Mouse (Mus musculus) midbrain, embryonic 13.5 days (tissue): ENCODE measurements at regions not wholly inside any gene's neighbourhood (a gene's known extent, or its start where the extent isn't known, plus 50 kb on each side); places are given as distances from the start of the nearest gene placed in this dataset.

ENCODE experiments used
- ATAC-seq: fragments of 200-750 bp; cut with Nextera tagmentation; 2 replicates; pipeline ENCODE4 v1.8.0; 2017; ENCODE audit warnings: mild to moderate bottlenecking, moderate TSS enrichment, moderate library complexity
- H3K27ac ChIP-seq: fragments of 300-500 bp; sonication (generic); 2 replicates; pipeline ENCODE4 v1.5.1; 2015; ENCODE audit warnings: inconsistent platforms, mild to moderate bottlenecking, moderate library complexity
- H3K27me3 ChIP-seq: fragments of 300-500 bp; sonication (generic); 2 replicates; pipeline ENCODE4 v1.6.1; 2015; ENCODE audit warnings: mild to moderate bottlenecking, inconsistent platforms
- H3K36me3 ChIP-seq: fragments of 300-500 bp; sonication (generic); 2 replicates; pipeline ENCODE4 v1.6.1; 2015; ENCODE audit warnings: mild to moderate bottlenecking, inconsistent platforms
- H3K4me1 ChIP-seq: fragments of 300-500 bp; sonication (generic); replicated peaks from 2 replicates; pipeline ENCODE4 v1.6.1; 2015; ENCODE audit warnings: inconsistent platforms
- H3K4me2 ChIP-seq: fragments of 300-500 bp; sonication (generic); replicated peaks from 2 replicates; pipeline ENCODE4 v1.6.1; 2015; ENCODE audit warnings: moderate library complexity, mild to moderate bottlenecking, inconsistent platforms
- H3K4me3 ChIP-seq: fragments of 300-500 bp; sonication (generic); replicated peaks from 2 replicates; pipeline ENCODE4 v1.5.1; 2015; ENCODE audit warnings: mild to moderate bottlenecking, inconsistent platforms
- H3K9ac ChIP-seq: fragments of 300-500 bp; sonication (generic); replicated peaks from 2 replicates; pipeline ENCODE4 v1.6.1; 2015; ENCODE audit warnings: mild to moderate bottlenecking, inconsistent platforms
- H3K9me3 ChIP-seq: fragments of 300-500 bp; sonication (generic); 2 replicates; pipeline ENCODE4 v1.6.1; 2016; ENCODE audit warnings: mild to moderate bottlenecking, inconsistent platforms
- WGBS: fragments of 180-500 bp; shearing (Covaris S2); methylation state at CpG from one replicate; pipeline ENCODE4 v1.1.7; 2015; 5-methylcytosine and 5-hydroxymethylcytosine counted together

DNA sequence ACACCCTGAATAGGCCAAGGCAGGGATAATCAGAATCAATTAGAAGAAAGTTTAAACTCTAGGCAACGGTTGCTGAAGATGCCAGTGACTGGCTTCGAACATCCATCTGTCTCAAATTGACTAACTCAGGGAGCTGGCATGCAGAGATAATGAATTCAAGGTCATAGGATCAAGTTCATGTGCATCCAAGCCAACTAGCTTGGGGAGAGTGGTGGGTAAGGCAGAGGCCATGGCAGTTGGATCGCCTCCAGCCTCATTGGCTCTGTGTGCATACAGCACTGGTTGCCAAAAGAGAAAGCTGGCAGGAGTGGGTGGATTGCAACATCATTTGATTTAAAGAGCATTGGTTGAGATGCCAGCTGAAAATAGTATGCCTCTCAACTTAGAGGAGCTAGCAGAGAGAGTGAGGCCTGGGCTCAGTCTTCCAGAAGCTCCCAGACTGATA lies 1398.3 kb upstream of the Lrrc6 start:
- Histone ChIP-seq H3K4me2 (no peak overlapping the region), H3K4me3 (no peak overlapping the region), H3K36me3 (no peaks in the 10 kb centered on the region), H3K4me1 (no peaks in the 10 kb centered on the region), H3K27ac (no peak overlapping the region), H3K27me3 (no peaks in the 10 kb centered on the region), H3K9ac (no peak overlapping the region), H3K9me3 (no peaks in the 10 kb centered on the region)
- 66% methylated on average over 3 of the region's 3 CpGs for WGBS
- peak; percentile 70 for ATAC-seq

DNA sequence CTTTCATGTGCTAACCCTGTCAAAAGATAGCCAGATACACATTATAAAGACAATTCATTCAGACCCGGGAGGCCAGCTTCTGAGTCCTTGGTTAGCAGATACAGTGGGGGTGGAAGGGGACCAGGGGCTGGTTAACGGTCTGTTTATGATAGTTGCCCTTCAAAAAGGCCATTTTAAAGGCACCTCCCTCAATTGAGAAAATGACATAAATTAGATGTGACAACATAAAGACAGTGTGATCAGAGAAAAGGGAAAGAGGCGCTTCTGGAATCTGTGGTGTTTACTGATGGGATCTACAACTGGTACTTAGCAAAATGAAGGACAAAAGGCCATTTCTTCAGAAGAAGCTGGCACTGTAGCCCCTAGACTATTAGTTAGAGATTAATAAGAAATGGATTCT lies 1391.4 kb upstream of the Lrrc6 start:
- ATAC-seq = peak; percentile 58
- Histone ChIP-seq H3K27ac (no peak overlapping the region; the same call in 1 of the 2 replicates), H3K9ac (no peak overlapping the region), H3K4me2 (no peak overlapping the region), H3K4me1 (peaks cover 15% of the 10 kb centered on the region), H3K9me3 (no peaks in the 10 kb centered on the region), H3K27me3 (no peaks in the 10 kb centered on the region), H3K4me3 (no peak overlapping the region), H3K36me3 (no peaks in the 10 kb centered on the region)
- WGBS = 29% methylated on average over 3 of the region's 3 CpGs

DNA sequence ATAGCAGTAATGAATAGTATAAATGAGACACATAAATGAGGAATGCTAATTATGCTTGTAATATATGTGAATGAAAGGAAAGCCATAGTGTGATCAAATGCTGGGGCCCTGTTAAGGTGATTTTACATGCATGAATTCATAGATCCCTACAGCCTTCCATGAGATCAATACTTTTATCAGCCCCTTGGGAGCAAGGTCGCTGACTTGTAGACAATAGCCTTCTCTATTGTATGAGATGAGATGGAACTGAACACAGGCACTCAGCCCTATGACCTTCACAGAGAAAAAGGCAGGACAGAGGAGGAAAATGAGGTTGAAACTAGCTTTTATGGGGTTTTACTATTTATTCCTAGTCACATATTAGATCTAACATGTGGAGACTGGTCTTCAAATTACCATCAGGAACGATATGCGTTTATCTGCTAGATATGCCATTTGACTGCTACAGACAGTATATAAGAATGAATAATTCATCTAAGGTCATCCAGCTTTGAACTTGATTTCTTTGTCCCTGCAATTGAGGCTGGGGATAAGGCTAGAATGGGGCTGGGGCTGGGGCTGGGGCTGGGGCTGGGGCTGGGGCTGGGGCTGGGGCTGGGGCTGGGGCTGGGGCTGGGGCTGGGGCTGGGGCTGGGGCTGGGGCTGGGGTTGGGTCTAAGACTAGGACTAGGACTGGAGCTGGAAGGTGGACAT lies 1390.0 kb upstream of the Lrrc6 start:
- Histone ChIP-seq H3K4me1 (peaks cover 15% of the 10 kb centered on the region), H3K4me2 (no peak overlapping the region), H3K27ac (no peak overlapping the region), H3K36me3 (no peaks in the 10 kb centered on the region), H3K27me3 (no peaks in the 10 kb centered on the region), H3K9ac (no peak overlapping the region), H3K4me3 (no peak overlapping the region), H3K9me3 (no peaks in the 10 kb centered on the region)
- WGBS = 29% methylated on average over 3 of the region's 3 CpGs
- ATAC-seq = 0 out of 2 replicates have a peak, but pooled peaks have one; percentile 57

DNA sequence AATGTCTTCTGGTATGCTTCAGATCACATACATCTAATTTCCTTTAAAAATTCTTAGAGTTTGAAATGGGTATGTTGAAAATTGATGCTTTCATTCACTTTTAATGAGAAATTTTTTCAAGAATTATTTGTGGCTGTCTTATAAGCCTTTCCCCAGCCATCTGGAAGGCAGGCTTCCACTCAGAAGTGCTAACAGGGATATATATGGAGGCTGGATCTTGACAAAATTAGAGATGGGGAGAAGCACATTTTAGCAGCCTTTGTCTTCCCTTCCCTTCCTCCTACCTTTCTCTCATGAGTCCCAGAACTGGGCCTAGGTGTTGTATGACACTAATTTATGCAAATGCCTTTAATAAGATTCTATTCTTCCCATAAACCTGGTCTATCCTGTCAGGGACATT lies 1387.8 kb upstream of the Lrrc6 start:
- peaks cover 15% of the 10 kb centered on the region for H3K4me1 ChIP-seq
- no peak overlapping the region for H3K27ac ChIP-seq
- H3K9ac ChIP-seq = no peak overlapping the region
- no peak overlapping the region for H3K4me2 ChIP-seq
- no peaks in the 10 kb centered on the region for H3K36me3 ChIP-seq
- no peak overlapping the region for H3K4me3 ChIP-seq
- H3K27me3 ChIP-seq = no peaks in the 10 kb centered on the region
- no peaks in the 10 kb centered on the region for H3K9me3 ChIP-seq
- ATAC-seq = no peak

DNA sequence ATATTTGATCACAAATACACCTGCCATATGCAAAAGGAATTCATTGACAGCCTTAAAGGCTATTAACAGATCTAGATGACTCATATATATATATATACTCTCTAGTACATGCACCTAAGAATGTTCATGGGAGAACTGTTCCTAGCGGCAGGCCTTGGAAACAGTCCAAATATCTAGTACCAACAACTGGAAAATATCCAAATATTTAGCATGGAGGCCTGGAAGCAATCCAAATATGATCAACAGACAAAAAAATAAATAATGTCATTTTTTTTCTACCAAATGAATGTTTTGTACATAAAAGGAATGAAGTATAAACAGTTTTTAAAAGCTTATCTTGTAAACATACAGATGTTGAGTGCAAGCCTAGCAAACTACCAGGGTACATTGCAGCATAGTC lies 1354.6 kb upstream of the Lrrc6 start:
- WGBS = 84% methylated on average over 1 of the region's 1 CpGs
- Histone ChIP-seq H3K36me3 (no peaks in the 10 kb centered on the region), H3K27ac (no peak overlapping the region), H3K4me1 (no peaks in the 10 kb centered on the region), H3K27me3 (no peaks in the 10 kb centered on the region), H3K4me2 (no peak overlapping the region), H3K9me3 (no peaks in the 10 kb centered on the region), H3K4me3 (no peak overlapping the region), H3K9ac (no peak overlapping the region)
- no peak for ATAC-seq

DNA sequence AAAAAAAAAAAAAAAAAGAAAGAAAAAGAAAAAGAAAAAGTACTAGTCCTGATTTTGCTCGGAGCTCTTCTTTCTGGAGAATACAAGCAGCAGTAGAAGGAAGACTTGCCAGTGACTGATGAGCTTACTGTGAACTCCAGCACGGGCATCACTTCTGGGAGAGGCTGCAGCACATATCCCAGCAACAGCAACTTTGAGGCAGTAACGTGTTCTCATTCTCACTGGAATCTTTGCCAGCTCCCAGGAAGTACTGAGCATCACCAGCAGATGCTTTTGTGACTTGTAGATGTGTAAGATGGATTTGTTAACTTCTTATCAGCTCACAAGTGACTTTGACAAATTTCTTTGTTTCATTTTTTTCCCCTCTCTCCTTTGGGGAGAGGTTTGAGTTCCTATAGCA lies 1349.4 kb upstream of the Lrrc6 start:
- H3K9me3 ChIP-seq = no peaks in the 10 kb centered on the region
- ATAC-seq = no peak
- no peaks in the 10 kb centered on the region for H3K36me3 ChIP-seq
- WGBS = 85% methylated on average over 3 of the region's 3 CpGs
- H3K4me3 ChIP-seq = no peak overlapping the region
- no peak overlapping the region for H3K4me2 ChIP-seq
- H3K4me1 ChIP-seq = no peaks in the 10 kb centered on the region
- H3K27ac ChIP-seq = no peak overlapping the region
- H3K9ac ChIP-seq = no peak overlapping the region
- H3K27me3 ChIP-seq = no peaks in the 10 kb centered on the region

DNA sequence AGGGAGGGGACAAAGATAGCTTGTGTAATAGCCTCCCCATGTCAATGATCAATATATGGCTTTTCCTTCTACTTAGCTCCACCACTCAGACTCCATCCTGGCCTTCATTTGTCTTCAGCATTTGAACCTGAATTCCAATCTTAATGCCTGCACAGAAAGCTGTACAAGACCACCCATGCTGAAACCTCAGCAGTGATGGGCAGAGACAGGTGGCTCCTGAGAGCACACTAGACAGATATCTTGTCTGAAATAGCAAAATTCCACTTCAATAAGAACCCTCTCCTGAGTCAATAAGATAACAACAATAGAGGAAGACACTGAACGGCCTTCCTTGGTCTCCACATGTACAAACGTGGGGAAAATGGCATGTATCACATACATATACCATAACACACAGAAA lies 1345.0 kb upstream of the Lrrc6 start:
- Histone ChIP-seq H3K4me1 (no peaks in the 10 kb centered on the region), H3K36me3 (no peaks in the 10 kb centered on the region), H3K9ac (no peak overlapping the region), H3K4me3 (no peak overlapping the region), H3K4me2 (no peak overlapping the region), H3K27ac (no peak overlapping the region), H3K9me3 (no peaks in the 10 kb centered on the region), H3K27me3 (no peaks in the 10 kb centered on the region)
- no peak for ATAC-seq
- WGBS = 75% methylated on average over 2 of the region's 2 CpGs

DNA sequence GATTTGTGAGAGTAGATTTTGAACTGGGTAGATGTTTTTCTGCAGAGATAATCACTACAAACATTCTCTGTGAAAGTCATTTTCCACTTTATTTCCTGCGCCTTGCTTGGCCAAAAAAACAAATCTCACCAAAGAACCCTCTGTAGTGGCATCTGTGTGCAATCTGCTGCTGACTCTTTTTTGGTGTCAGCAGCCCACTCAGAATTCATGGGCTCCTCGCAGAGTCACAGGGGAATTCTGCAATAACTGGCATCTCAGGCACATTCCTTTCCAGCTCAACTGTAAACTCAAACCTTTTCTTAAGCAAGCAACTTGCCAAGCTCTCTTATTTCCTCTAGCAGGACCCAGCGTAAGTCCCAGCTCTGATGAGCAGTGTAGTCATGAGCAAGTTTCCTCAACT lies 1340.0 kb upstream of the Lrrc6 start:
- H3K27me3 ChIP-seq = no peaks in the 10 kb centered on the region
- H3K4me2 ChIP-seq = no peak overlapping the region
- no peak overlapping the region for H3K27ac ChIP-seq
- 89% methylated on average over 3 of the region's 3 CpGs for WGBS
- no peak for ATAC-seq
- no peaks in the 10 kb centered on the region for H3K4me1 ChIP-seq
- H3K36me3 ChIP-seq = no peaks in the 10 kb centered on the region
- H3K4me3 ChIP-seq = no peak overlapping the region
- no peak overlapping the region for H3K9ac ChIP-seq
- H3K9me3 ChIP-seq = no peaks in the 10 kb centered on the region

DNA sequence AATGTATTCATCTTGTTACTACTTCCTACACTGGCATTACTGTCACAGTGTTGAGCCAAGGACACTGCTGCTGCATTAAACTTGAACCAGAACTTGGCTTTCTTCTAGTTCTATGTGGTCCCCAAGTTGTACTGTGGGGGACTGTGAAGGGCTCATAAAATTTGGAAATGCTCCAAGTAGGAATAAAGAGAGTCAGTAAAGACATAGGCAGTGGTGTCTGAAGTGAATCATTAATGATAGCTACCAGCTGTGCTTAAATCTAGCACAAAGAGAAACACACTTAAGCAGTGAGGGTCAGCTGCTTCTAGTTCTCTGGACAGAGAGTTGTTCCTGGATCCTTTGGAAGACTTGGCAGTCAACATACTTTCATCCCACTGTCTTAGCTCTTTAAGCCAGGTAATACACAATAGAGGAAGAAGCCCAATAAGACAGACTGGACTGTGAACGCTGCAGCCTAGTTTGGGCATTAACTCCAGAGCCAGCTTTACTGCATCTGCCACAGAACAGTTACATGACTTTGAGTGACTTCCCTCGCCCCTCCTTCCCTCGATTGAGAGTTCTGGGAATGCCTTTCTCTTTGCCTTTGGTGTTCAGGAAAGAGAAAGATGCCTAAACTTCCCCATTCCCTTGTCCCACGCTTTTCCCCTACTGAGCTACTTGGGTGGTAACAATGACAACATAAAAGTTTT lies 1325.2 kb upstream of the Lrrc6 start:
- Histone ChIP-seq H3K9me3 (no peaks in the 10 kb centered on the region), H3K9ac (no peak overlapping the region), H3K27me3 (no peaks in the 10 kb centered on the region), H3K4me3 (no peak overlapping the region), H3K27ac (no peak overlapping the region), H3K36me3 (no peaks in the 10 kb centered on the region), H3K4me1 (no peaks in the 10 kb centered on the region), H3K4me2 (no peak overlapping the region)
- WGBS = 80% methylated on average over 4 of the region's 4 CpGs
- no peak for ATAC-seq

DNA sequence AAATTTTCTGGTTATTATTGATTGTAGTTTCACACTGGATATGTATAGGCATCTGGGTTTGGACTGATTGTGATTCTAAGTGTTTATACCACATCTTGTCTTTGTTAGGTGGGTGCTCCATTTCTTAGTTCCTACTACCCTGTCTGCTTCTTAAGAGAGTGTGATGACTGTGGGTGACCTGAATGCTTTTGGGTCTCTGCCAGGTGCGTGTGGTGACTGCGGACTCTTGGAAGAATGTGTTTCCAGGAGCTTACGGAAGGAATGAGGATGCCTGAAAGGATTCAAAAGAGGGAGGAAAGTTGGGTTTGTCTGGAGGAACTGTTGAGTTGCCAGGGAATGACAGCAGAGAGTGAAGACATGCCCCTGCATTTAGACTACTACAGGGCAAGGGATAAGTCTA lies 1322.5 kb upstream of the Lrrc6 start:
- ATAC-seq = no peak
- Histone ChIP-seq H3K27me3 (no peaks in the 10 kb centered on the region), H3K27ac (no peak overlapping the region), H3K4me3 (no peak overlapping the region), H3K4me2 (no peak overlapping the region), H3K36me3 (no peaks in the 10 kb centered on the region), H3K9ac (no peak overlapping the region), H3K4me1 (no peaks in the 10 kb centered on the region), H3K9me3 (no peaks in the 10 kb centered on the region)
- WGBS = 78% methylated on average over 3 of the region's 3 CpGs

DNA sequence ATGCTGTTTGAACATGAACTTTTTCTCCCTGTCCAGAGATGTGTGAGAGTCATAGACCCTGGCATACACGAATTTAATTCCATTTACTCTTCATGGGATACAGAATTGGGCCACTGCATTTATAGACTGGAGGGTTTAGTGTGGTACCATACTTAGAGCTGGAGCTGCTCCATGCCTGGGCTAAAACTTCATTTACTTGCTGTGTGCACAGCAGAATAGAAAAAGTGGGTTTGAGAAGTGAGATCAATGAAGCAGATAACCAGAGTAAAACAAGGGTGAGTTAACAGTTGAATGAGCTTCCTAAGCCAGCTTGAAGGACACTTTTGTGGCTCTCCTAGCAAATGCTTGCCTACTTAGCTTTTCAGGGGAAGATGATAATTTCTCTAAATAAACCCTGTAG lies 1299.2 kb upstream of the Lrrc6 start:
- Histone ChIP-seq H3K27me3 (no peaks in the 10 kb centered on the region), H3K9me3 (no peaks in the 10 kb centered on the region), H3K27ac (no peak overlapping the region), H3K9ac (no peak overlapping the region), H3K4me2 (no peak overlapping the region), H3K4me1 (no peaks in the 10 kb centered on the region), H3K36me3 (no peaks in the 10 kb centered on the region), H3K4me3 (no peak overlapping the region)
- 67% methylated on average over 1 of the region's 1 CpGs for WGBS
- no peak for ATAC-seq

DNA sequence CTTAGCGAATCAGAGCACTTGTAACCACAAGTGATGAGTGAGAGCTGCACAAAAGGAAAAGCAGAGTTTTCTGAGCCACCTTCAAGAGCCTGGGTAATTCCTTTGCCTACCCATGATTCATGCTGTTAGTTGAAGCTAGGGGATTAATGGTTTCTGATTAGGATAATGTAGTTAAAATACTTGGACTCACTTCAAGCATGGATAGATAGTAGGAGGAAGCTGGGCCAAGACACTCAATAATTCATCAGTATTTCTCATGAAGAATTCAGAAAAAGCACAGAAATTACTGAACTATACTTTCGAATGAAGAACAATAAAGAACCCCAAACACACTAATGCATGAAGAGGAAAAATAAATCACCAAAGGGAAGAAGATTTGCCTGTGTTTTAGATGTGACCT lies 1294.9 kb upstream of the Lrrc6 start:
- no peaks in the 10 kb centered on the region for H3K36me3 ChIP-seq
- WGBS = 85% methylated on average over 2 of the region's 2 CpGs
- H3K9ac ChIP-seq = no peak overlapping the region
- H3K4me1 ChIP-seq = no peaks in the 10 kb centered on the region
- no peaks in the 10 kb centered on the region for H3K27me3 ChIP-seq
- no peaks in the 10 kb centered on the region for H3K9me3 ChIP-seq
- H3K27ac ChIP-seq = no peak overlapping the region
- ATAC-seq = no peak
- no peak overlapping the region for H3K4me2 ChIP-seq
- H3K4me3 ChIP-seq = no peak overlapping the region

DNA sequence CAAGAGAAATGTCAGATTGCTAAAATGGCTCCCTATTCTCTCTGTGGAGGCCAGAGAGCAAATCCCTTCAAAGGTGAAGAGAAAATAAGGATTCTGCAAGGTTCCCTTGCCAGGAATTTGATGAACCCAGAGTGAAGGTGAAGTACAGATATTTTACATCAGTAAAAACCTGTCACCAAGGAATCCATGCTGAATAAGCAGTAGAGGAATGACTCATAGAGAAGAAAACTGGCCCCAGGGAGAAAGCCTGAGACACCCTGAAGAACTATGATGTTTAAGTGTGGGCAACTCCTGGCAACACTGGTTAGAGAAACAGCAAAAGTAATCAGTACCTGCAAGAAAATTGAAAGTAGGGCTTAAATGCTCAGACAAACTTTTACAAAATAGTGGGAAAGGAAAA lies 1292.1 kb upstream of the Lrrc6 start:
- ATAC-seq = no peak
- H3K36me3 ChIP-seq = no peaks in the 10 kb centered on the region
- no peaks in the 10 kb centered on the region for H3K9me3 ChIP-seq

More for the DNA sequence above, 1292.1 kb upstream of the Lrrc6 start:
- Histone ChIP-seq H3K27me3 (no peaks in the 10 kb centered on the region), H3K4me3 (no peak overlapping the region), H3K4me2 (no peak overlapping the region), H3K27ac (no peak overlapping the region), H3K9ac (no peak overlapping the region), H3K4me1 (no peaks in the 10 kb centered on the region)
